Mouse (Mus musculus) thymus, postnatal 10 days (tissue): Measurements from ENCODE around the gene H2-K1.
"Not testable (repeated sequence)": the region's sequence is repeated elsewhere in the genome, so short reads cannot be mapped to it uniquely, and the experiment has no call there.

Experiments
- DNase-seq, 2 experiments: peaks; one replicate each; pipeline ENCODE4 v3.0.0; 2021; ENCODE audit warnings: low spot score in 2 of 2

H2-K1 gene

GRCm38 (mm10) chr17:33954646-33955554 lies 45.2 kb downstream of the H2-K1 start:
- no peak for DNase-seq

GRCm38 (mm10) chr17:33953961-33954565 lies 46.1 kb downstream of the H2-K1 start:
- DNase-seq, result no peak

GRCm38 (mm10) chr17:33953310-33953709 lies 46.8 kb downstream of the H2-K1 start:
- DNase-seq, result no peak

- DNase-seq, result no peak
Measured at GRCm38 (mm10) chr17:33952879-33953278, 47.3 kb downstream of the H2-K1 start.

- not testable (repeated sequence) for DNase-seq
Measured at GRCm38 (mm10) chr17:33952015-33952414, 48.1 kb downstream of the H2-K1 start.

- DNase-seq, result peak; percentile 61 to 79
Measured at GRCm38 (mm10) chr17:33951021-33951946, 48.9 kb downstream of the H2-K1 start, which contains the start of gene B3galt4. B3galt4 (minus strand) TSS chr17:33951488.

- no peak for DNase-seq
Measured at GRCm38 (mm10) chr17:33950131-33950625, 50.0 kb downstream of the H2-K1 start.

GRCm38 (mm10) chr17:33948905-33949537 lies 51.1 kb downstream of the H2-K1 start:
- no peak for DNase-seq

- no peak for DNase-seq
Measured at GRCm38 (mm10) chr17:33948090-33948904, 51.9 kb downstream of the H2-K1 start.

GRCm38 (mm10) chr17:33947430-33948089 lies 52.6 kb downstream of the H2-K1 start:
- peak in 1 of 2 experiments; percentile 44 for DNase-seq
